Mouse (Mus musculus): Measurements from ENCODE around the gene Smurf2.

Smurf2 gene

DNA sequence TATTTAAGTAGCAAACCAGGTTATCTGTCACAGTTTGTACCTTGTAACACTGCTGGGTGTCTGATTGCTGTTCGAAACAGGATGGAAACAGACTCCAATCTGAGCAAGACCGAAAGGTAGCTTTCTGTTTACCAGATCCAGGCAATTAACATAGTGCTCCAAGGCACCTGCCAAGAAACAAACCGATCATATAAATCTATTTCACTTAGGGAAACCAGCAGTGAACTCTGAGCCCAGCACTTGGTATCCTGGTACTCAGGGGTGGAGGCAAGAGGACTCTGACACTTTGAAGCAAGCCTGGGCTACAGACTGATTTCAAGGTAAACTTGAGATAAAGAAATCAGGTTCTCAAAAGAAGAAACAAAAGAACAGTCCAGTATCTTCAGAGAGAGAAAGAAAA lies 143.1 kb downstream of the Smurf2 start:
- DNase-seq (ENCODE audit: low spot score in 2 of 2) = no peak

DNA sequence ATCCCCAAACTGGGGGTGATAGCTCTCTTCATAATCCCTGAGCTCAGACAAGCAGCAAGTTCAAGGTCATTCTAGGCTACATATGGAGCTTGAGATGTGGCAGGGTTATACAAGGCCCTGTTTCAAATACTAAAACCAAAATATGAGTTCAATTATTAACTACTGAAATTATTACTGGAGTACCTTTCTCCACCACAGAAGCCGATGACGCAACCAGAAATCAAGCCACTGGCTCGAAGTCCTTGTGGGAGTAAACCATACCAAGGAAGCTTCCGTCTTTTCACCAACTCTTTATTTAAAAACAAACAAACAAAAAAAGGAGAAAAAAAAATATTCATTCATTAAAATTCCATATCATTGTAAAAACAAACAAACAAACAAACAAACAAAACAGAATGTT lies 143.6 kb downstream of the Smurf2 start:
- no peak for DNase-seq (ENCODE audit: low spot score in 2 of 2)

DNA sequence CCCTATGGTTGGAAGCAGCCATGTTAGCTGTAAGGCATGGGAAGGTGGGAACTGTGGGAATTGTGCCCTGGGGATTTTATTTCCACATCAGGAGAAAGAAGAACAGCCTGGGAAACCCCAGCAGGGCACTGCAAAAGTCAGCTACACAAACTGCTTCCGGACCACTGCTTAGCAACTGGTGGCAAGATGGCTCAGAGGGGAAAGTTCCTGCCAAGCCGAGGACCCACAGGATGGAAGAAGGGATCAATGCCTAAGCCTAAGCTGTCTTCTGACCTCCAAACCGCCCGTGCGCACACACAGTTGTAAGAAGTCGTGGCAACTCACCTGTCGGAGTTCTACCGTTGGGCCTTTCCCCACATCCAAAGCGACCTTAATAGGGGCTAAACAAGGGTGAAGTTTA lies 147.5 kb downstream of the Smurf2 start:
- no peak for DNase-seq (ENCODE audit: low spot score in 2 of 2)

DNA sequence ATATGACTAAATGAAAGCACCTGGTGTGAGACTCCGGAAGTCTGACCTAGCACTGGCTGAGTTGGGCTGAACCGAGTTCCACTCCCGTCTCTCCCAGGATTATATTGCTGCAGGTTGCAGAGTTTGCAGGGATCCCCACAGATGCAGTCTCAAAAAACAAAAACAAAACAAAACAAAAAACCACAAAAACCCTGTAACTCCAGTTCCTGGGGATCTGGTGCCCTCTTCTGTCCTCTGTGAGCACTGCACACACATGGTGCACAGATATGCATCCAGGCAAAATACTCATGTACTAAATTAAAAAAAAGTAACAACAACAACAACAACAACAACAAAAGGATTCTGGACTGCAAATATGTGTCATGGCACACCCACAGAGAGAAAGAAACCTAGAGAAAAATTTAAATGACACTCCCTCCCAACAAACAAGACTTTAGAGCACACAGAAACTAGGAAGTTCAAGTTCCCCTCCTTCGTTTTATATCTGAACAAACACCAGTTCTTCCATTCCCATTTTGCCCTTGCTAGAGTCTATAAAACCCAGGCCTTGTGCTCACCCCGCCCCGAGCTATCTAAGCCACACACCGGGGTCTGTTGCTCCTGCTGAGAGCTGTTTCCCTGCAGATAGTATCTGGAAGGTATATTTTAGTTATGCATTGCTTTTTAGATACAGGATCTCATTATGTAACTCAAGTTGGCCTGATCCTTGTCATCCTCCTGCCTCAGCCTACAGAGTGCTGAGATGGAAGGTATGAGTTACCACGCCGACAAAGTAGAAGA lies 150.1 kb downstream of the Smurf2 start:
- DNase-seq (ENCODE audit: low spot score in 2 of 2) = no peak
